Mouse (Mus musculus) megakaryocyte, embryonic 14.5 days (primary cell): ENCODE data around the gene Pgpep1.

Experiments used
- FLI1 ChIP-seq: IDR thresholded peaks from 2 replicates; pipeline ENCODE4 v1.6.1; 2012; ENCODE audit warnings: low read length, inconsistent platforms, mixed read lengths
- GATA1 ChIP-seq: IDR thresholded peaks from 3 replicates; pipeline ENCODE4 v1.6.1; 2012; ENCODE audit warnings: mixed read lengths, low read length, inconsistent platforms, borderline replicate concordance

DNA sequence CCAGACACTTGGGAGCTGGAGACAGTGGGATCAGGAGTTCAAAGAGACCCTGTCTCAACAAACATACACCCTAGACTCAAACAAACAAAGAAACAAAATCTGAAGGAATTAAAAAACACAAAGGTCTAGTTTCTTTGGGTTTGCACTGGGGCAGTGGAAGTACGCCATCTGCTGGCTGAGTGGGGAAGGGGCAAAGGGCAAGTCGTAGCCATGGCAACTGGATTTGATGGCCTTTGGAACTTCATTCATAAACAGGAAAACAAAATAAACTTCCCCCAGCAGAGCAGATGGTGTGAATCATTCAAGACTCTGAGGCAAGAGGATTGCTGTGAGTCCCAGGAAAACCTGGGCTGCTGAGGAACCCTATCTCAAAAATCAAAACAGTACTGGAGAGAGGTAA lies 7.0 kb downstream of the Pgpep1 start:
- TF ChIP-seq GATA1 (no peak), FLI1 (no peak)
